Mouse (Mus musculus) midbrain, postnatal 0 days (tissue): ENCODE results near the gene Tbcd. TPM values are rescaled to one million over a fixed set of nuclear protein-coding genes. Genes with fewer than 3 reads are reported as not detected.

ENCODE experiments used
- ATAC-seq: fragments of 200-750 bp; cut with Nextera tagmentation; 2 replicates; pipeline ENCODE4 v1.8.0; 2017; ENCODE audit warnings: moderate number of reproducible peaks, mild to moderate bottlenecking, moderate TSS enrichment, moderate library complexity; ENCODE audit not compliant: low FRiP score
- DNase-seq: peaks from one replicate; pipeline ENCODE4 v3.0.0-alpha.2; 2015; ENCODE audit warnings: low spot score
- H3K27ac ChIP-seq: fragments of 300-500 bp; sonication (generic); 2 replicates; pipeline ENCODE4 v1.5.1; 2014; ENCODE audit warnings: low read depth, mild to moderate bottlenecking, low read length, mixed read lengths
- H3K27me3 ChIP-seq: fragments of 300-500 bp; sonication (generic); 2 replicates; pipeline ENCODE4 v1.6.1; 2014; ENCODE audit warnings: low read length, control low read depth, mixed read lengths; ENCODE audit not compliant: insufficient read depth
- H3K36me3 ChIP-seq: fragments of 300-500 bp; sonication (generic); 2 replicates; pipeline ENCODE4 v1.6.1; 2014; ENCODE audit warnings: low read length, control low read depth, mixed read lengths; ENCODE audit not compliant: insufficient read depth
- H3K4me1 ChIP-seq: fragments of 300-500 bp; sonication (generic); 2 replicates; pipeline ENCODE4 v1.6.1; 2014; ENCODE audit warnings: mild to moderate bottlenecking, control low read depth, antibody characterized with exemption, low read length, mixed read lengths; ENCODE audit not compliant: insufficient read depth
- H3K4me2 ChIP-seq: fragments of 300-500 bp; sonication (generic); 2 replicates; pipeline ENCODE4 v1.6.1; 2014; ENCODE audit warnings: low read depth, mild to moderate bottlenecking, low read length, mixed read lengths; ENCODE audit not compliant: poor library complexity, severe bottlenecking
- H3K4me3 ChIP-seq: fragments of 300-500 bp; sonication (generic); 2 replicates; pipeline ENCODE4 v1.5.1; 2014; ENCODE audit warnings: low read depth, mild to moderate bottlenecking, low read length, moderate library complexity
- H3K9ac ChIP-seq: fragments of 300-500 bp; sonication (generic); replicated peaks from 2 replicates; pipeline ENCODE4 v1.6.1; 2014; ENCODE audit warnings: mild to moderate bottlenecking, low read length, moderate library complexity, mixed read lengths; ENCODE audit not compliant: poor library complexity, severe bottlenecking
- H3K9me3 ChIP-seq: fragments of 300-500 bp; sonication (generic); 2 replicates; pipeline ENCODE4 v1.6.1; 2016; ENCODE audit warnings: low read length, control low read depth
- CTCF ChIP-seq: IDR thresholded peaks from 2 replicates; pipeline ENCODE4 v1.5.1; 2016; ENCODE audit warnings: antibody characterized with exemption, mild to moderate bottlenecking
- WGBS: fragments of 180-500 bp; shearing (Covaris S2); extraction: QIAGEN DNeasy Blood & Tissue Kit; methylation state at CpG from one replicate; pipeline ENCODE4 v1.1.7; 2014; 5-methylcytosine and 5-hydroxymethylcytosine counted together
- polyA plus RNA-seq: library from polyadenylated mRNA; unstranded; fragments of >200 nt; fragmentation: Nextera tagmentation; extraction: Ambion mirVana; gene quantifications from 2 replicates; pipeline ENCODE4 v1.2.1, GENCODE M21; 2015
- total RNA-seq: library from RNA; depleted of rRNA; stranded (reverse); fragments of >200 nt; gene quantifications from 2 replicates; pipeline ENCODE4 v1.2.3, GENCODE M21; 2014

The Tbcd gene
- total and polyA plus RNA-seq, 2 experiments from 2014 or later = 56.5 to 87.9 TPM

DNA sequence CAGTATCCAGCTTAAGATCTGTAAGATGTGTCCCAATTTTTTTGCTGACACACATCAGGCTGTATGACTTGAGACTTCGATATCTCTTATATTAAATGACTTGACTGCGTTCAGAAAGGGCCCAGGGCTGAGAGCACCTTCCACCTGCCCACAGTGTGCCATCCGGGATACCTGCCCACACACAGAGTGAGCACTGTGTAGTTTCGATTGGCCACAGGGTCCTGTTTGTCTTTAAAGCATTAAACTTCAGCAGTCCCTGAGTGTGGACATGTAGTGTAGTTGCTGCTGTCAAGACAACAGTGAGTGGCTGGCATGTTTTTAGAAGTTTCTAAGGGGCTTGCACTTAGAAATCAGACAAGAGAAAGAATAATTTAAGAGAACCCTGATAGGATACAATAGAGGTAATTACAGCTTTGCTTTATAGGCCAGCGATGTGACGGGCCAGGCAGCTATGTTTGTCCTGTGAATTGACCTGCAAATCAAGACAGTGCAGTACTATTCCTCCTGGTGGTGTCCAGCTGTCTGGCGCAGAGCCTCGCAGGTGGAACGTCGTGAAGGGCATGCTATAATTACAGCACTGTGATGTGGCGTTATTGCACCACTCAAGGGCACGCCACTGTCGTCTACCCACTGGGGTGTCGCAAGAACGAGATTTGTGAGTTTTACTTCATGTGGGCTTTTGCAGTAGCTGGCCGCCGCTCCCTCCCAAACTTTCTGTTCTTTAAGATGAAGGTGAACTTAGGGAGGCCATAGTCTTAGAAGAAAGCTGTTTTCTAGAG is 66.1 kb downstream of the Tbcd start:
- no peak overlapping the region for H3K4me3 ChIP-seq
- 83% methylated on average over 17 of the region's 17 CpGs for WGBS
- ATAC-seq = no peak

DNA sequence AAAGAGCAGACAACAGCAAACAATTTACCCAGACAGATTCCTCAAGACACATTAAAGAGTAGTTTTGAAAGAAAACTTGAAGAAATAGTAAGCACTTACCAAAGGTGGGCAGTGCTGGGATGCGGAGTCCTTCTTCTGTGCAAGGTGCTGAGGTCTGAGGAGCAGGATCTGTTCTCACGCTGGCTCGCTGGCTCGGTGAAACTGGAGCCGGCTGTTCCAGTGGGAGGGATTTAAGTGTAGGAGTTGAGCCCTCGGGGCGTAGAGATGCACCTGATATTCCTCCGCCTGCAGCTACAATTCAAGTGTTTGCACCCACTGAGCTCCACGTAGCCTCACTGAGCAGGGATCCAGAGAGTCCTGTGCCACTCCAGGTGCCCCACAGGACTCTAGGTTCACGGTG is 67.4 kb downstream of the Tbcd start, which contains the start of gene Zfp750:
Gene Zfp750, minus strand, starts transcription at position 203 of the 400 bp plus-strand sequence.
- H3K36me3 ChIP-seq = no peaks in the 10 kb centered on the region; the same call in 1 of the 2 replicates
- ATAC-seq = no peak
- H3K27me3 ChIP-seq = no peaks in the 10 kb centered on the region
- no peak within 1 kb of the TSS for H3K27ac ChIP-seq
- WGBS = 56% methylated on average over 10 of the region's 10 CpGs
- H3K9ac ChIP-seq = no peak within 1 kb of the TSS
- no peak for DNase-seq
- H3K4me2 ChIP-seq = no peak within 1 kb of the TSS
- H3K4me1 ChIP-seq = no peaks in the 10 kb centered on the region
- no peak for TF ChIP-seq CTCF
- H3K9me3 ChIP-seq = no peaks in the 10 kb centered on the region
- H3K4me3 ChIP-seq = no peak within 1 kb of the TSS

More for the DNA sequence above, 66.1 kb downstream of the Tbcd start:
- TF ChIP-seq CTCF = no peak
- H3K4me2 ChIP-seq = no peak overlapping the region
- no peaks in the 10 kb centered on the region for H3K9me3 ChIP-seq
- no peak overlapping the region for H3K27ac ChIP-seq
- no peaks in the 10 kb centered on the region for H3K4me1 ChIP-seq
- H3K36me3 ChIP-seq = no peaks in the 10 kb centered on the region; the same call in 1 of the 2 replicates
- no peaks in the 10 kb centered on the region for H3K27me3 ChIP-seq
- DNase-seq = no peak
- H3K9ac ChIP-seq = no peak overlapping the region

DNA sequence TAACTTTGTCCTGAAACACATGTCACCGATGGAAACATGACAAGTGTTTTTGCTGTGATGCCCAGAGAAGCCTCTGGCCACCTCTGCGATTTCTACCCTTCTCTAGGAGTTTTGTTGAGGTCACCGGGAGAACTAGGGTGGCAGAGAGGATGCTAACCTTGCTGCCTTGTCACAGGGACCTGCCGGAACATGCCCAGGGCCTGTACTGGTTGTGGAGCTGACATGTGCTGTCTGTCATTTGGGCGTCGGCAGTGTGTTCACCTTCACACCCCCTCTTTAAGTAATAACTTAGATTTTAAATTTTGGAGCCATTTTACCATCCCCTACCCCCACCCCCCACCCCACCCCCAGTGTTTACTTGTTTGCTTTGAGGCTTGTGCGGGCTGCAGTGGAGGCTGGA is 68.0 kb downstream of the Tbcd start:
- no peak for DNase-seq
- WGBS = 90% methylated on average over 7 of the region's 7 CpGs
- no peak for ATAC-seq
- Histone ChIP-seq H3K4me1 (no peaks in the 10 kb centered on the region), H3K27me3 (no peaks in the 10 kb centered on the region), H3K27ac (no peak overlapping the region), H3K4me2 (no peak overlapping the region), H3K36me3 (no peaks in the 10 kb centered on the region), H3K9me3 (no peaks in the 10 kb centered on the region), H3K9ac (no peak overlapping the region), H3K4me3 (no peak overlapping the region)
- no peak for TF ChIP-seq CTCF

DNA sequence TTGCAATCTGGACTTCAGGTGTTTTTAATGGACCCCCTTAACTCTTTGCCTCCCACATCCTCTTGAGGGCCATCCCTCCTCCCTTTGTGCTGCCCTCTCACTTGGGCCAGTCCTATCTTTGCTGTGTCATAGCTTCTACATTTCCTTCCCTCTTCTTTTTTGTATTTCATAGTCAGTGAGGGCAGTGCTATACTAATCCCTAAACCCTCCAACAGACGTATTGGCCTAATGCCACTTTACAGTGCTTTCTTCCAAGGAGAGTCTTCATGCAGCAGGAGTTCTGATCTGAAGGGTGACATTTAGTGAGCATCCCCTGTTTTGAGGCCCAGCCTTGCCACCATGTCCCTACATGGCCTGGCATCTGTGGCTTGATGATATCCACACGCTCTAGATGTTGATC is 69.0 kb downstream of the Tbcd start:
- Histone ChIP-seq H3K36me3 (no peaks in the 10 kb centered on the region), H3K4me1 (no peaks in the 10 kb centered on the region), H3K4me2 (no peak overlapping the region), H3K9me3 (no peaks in the 10 kb centered on the region), H3K4me3 (no peak overlapping the region), H3K27me3 (no peaks in the 10 kb centered on the region), H3K27ac (no peak overlapping the region), H3K9ac (no peak overlapping the region)
- 78% methylated on average over 2 of the region's 2 CpGs for WGBS
- TF ChIP-seq CTCF = no peak
- DNase-seq (no peak), ATAC-seq (no peak)

DNA sequence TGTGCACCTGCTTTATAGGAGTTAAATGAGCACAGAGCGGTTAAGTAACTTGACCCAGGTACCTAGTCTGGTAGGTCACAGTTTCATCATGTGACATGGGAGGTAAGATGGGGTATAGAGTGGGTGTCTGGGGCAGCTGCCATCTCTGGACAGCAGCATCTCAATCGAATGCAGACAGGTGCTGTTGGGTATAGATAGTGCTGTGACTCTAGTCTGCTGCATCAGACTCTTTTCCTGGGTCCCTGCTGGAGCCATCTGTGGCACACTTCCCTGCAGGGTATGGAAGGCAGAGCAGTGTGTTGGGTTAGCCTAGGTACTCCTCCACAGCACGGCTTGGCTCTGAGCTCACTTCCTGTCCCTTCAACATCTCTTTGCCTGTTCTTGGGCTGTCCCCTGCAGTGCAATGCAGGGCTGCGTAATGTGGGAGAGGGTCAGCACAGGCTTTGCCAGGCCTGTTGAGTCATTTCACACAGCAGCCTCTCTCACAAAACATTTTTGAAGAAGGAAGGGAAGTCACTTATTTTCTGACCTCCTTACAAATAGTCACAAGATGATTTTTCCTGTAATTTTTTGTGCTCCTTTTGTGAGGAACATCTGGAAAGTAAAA is 70.5 kb downstream of the Tbcd start:
- ATAC-seq (no peak), DNase-seq (no peak)
- no peak overlapping the region for H3K9ac ChIP-seq
- no peaks in the 10 kb centered on the region for H3K27me3 ChIP-seq
- no peaks in the 10 kb centered on the region for H3K4me1 ChIP-seq
- no peak overlapping the region for H3K4me3 ChIP-seq
- H3K4me2 ChIP-seq = no peak overlapping the region
- no peak overlapping the region for H3K27ac ChIP-seq
- WGBS = 91% methylated on average over 4 of the region's 4 CpGs
- no peaks in the 10 kb centered on the region for H3K36me3 ChIP-seq
- no peak for TF ChIP-seq CTCF
- no peaks in the 10 kb centered on the region for H3K9me3 ChIP-seq

DNA sequence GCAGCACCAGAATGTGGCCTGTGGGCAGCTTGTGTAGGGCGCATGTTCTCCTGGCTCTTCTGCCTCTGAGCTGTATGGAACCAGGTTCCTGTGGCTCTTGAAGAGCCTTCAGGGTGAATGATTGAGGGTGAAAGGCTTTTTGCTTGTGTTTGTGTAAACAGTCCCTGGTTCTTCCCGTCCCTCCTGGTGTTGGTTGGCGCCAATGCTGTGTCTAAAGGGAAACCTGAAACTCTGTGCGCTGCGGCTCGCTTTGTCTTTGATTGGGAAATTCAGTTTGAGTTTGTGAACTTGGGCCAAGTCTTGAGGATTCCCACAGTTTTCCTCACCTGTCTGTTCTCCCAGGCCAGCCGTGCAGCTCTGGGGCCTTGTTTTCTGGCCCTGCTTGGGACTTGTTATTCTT is 72.4 kb downstream of the Tbcd start:
- Histone ChIP-seq H3K36me3 (no peaks in the 10 kb centered on the region), H3K4me2 (no peak overlapping the region), H3K4me3 (no peak overlapping the region), H3K9ac (no peak overlapping the region), H3K4me1 (no peaks in the 10 kb centered on the region), H3K9me3 (no peaks in the 10 kb centered on the region), H3K27ac (no peak overlapping the region), H3K27me3 (no peaks in the 10 kb centered on the region)
- 93% methylated on average over 7 of the region's 7 CpGs for WGBS
- DNase-seq = no peak
- ATAC-seq = no peak
- no peak for TF ChIP-seq CTCF
